Mouse (Mus musculus) lung, adult 2 months (tissue): ENCODE results near the gene Igsf3. TPM values are rescaled to one million over a fixed set of nuclear protein-coding genes. Genes with fewer than 3 reads are reported as not detected.

Experiments used
- DNase-seq: peaks from one replicate; pipeline ENCODE4 v3.0.0; 2022
- H3K4me1 ChIP-seq: fragments of 200-500 bp; 2 replicates; pipeline ENCODE4 v1.6.1; 2011; ENCODE audit warnings: low read length; ENCODE audit not compliant: control insufficient read depth, insufficient read depth
- H3K4me3 ChIP-seq: fragments of 200-500 bp; replicated peaks from 2 replicates; pipeline ENCODE3; 2011; ENCODE audit warnings: low read depth, mild to moderate bottlenecking, control low read depth, low read length; ENCODE audit errors: extremely low read depth
- CTCF ChIP-seq: fragments of 200-500 bp; IDR thresholded peaks from 2 replicates; pipeline ENCODE4 v1.5.1; 2011; ENCODE audit warnings: mild to moderate bottlenecking, low read length, control low read depth; ENCODE audit not compliant: insufficient read depth
- POLR2A ChIP-seq: fragments of 200-500 bp; IDR thresholded peaks from 2 replicates; pipeline ENCODE4 v1.6.1; 2011; ENCODE audit warnings: low read depth, mild to moderate bottlenecking, control low read depth, low read length, borderline replicate concordance; ENCODE audit errors: extremely low read depth
- WGBS: fragments of 180-500 bp; shearing (Covaris S2); methylation state at CpG from one replicate; pipeline ENCODE4 v1.1.7; 2018; 5-methylcytosine and 5-hydroxymethylcytosine counted together
- polyA plus RNA-seq: library from polyadenylated mRNA; depleted of rRNA; stranded (reverse); fragments of >200 nt; gene quantifications from 2 replicates; pipeline ENCODE4 v1.2.3, GENCODE M21; 2012; rRNA removed

Igsf3 gene
- polyA plus RNA-seq: 7.3 and 8.0 TPM in 2 replicates

GRCm38 (mm10) chr3:101376538-101377247, at the start of gene Igsf3:
Igsf3 (plus strand) TSS chr3:101377083.
- peaks cover 5% of the 10 kb centered on the region for H3K4me1 ChIP-seq
- DNase-seq: peak; percentile 71
- TF ChIP-seq POLR2A (peak; percentile 51; the same call in 1 of the 2 replicates), CTCF (no peak)
- peak within 1 kb of the TSS; percentile 46 for H3K4me3 ChIP-seq
- WGBS: 4% methylated on average over 50 of the region's 56 CpGs

- Histone ChIP-seq H3K4me3 (no peak overlapping the region), H3K4me1 (no peaks in the 10 kb centered on the region)
- DNase-seq: no peak
- no peak for TF ChIP-seq POLR2A
- TF ChIP-seq CTCF: no peak
- 81% methylated on average over 2 of the region's 2 CpGs for WGBS
Measured at GRCm38 (mm10) chr3:101327248-101327647, 49.6 kb upstream of the Igsf3 start.

GRCm38 (mm10) chr3:101328617-101329016, 48.3 kb upstream of the Igsf3 start:
- 81% methylated on average over 7 of the region's 7 CpGs for WGBS
- TF ChIP-seq CTCF (no peak), POLR2A (no peak)
- Histone ChIP-seq H3K4me3 (no peak overlapping the region), H3K4me1 (no peaks in the 10 kb centered on the region)
- no peak for DNase-seq

- Histone ChIP-seq H3K4me1 (no peaks in the 10 kb centered on the region), H3K4me3 (no peak overlapping the region)
- 93% methylated on average over 9 of the region's 9 CpGs for WGBS
- TF ChIP-seq CTCF (no peak), POLR2A (no peak)
- no peak for DNase-seq
Measured at GRCm38 (mm10) chr3:101343199-101343924, 33.5 kb upstream of the Igsf3 start.

- 82% methylated on average over 3 of the region's 3 CpGs for WGBS
Measured at GRCm38 (mm10) chr3:101344246-101344645, 32.6 kb upstream of the Igsf3 start.

GRCm38 (mm10) chr3:101345299-101345698, 31.6 kb upstream of the Igsf3 start:
- TF ChIP-seq CTCF: no peak
- no peak for TF ChIP-seq POLR2A
- DNase-seq: no peak
- Histone ChIP-seq H3K4me1 (no peaks in the 10 kb centered on the region), H3K4me3 (no peak overlapping the region)
- WGBS: 67% methylated on average over 6 of the region's 6 CpGs

More at GRCm38 (mm10) chr3:101344246-101344645, 32.6 kb upstream of the Igsf3 start:
- no peak for DNase-seq
- Histone ChIP-seq H3K4me1 (no peaks in the 10 kb centered on the region), H3K4me3 (no peak overlapping the region)
- TF ChIP-seq POLR2A: no peak

- WGBS: 81% methylated on average over 1 of the region's 1 CpGs
- Histone ChIP-seq H3K4me1 (no peaks in the 10 kb centered on the region), H3K4me3 (no peak overlapping the region)
- DNase-seq: no peak
- no peak for TF ChIP-seq CTCF
- no peak for TF ChIP-seq POLR2A
Measured at GRCm38 (mm10) chr3:101346806-101347205, 30.1 kb upstream of the Igsf3 start.

- Histone ChIP-seq H3K4me1 (no peaks in the 10 kb centered on the region), H3K4me3 (no peak overlapping the region)
- WGBS: 25% methylated on average over 9 of the region's 9 CpGs
- TF ChIP-seq POLR2A (no peak), CTCF (no peak)
- DNase-seq: no peak
Measured at GRCm38 (mm10) chr3:101348501-101349161, 28.3 kb upstream of the Igsf3 start.

- H3K4me1 ChIP-seq: no peaks in the 10 kb centered on the region
- WGBS: 72% methylated on average over 6 of the region's 6 CpGs
- H3K4me3 ChIP-seq: no peak overlapping the region
- no peak for DNase-seq
- TF ChIP-seq POLR2A (no peak), CTCF (no peak)
Measured at GRCm38 (mm10) chr3:101349542-101350307, 27.2 kb upstream of the Igsf3 start.

- TF ChIP-seq POLR2A (no peak), CTCF (no peak)
Measured at GRCm38 (mm10) chr3:101350406-101350805, 26.5 kb upstream of the Igsf3 start.

More at GRCm38 (mm10) chr3:101350406-101350805, 26.5 kb upstream of the Igsf3 start:
- WGBS: 83% methylated on average over 4 of the region's 4 CpGs
- no peak for DNase-seq
- H3K4me1 ChIP-seq: no peaks in the 10 kb centered on the region
- no peak overlapping the region for H3K4me3 ChIP-seq
